Mouse (Mus musculus): ENCODE results near the gene Bms1.

The Bms1 gene

DNA sequence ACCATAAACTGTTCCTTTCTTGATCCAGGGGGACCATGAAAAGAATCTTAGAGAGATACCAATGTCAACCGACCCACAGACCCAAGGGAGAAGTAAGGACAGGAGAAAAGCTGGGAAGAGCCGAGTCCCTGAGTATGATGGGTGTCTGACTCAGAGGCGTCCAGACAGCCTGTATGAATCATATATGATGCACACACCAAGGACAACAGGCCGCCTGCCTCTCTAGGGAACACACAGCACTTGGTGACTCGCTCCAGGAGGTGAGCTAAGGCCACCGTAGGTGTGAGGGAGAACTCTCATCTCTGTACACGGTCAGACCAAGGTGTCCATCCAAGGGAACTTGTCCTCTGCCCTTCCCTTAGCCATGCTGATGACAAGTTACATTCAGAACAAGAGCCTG lies 51.8 kb downstream of the Bms1 start:
- no peak for DNase-seq (ENCODE audit: low read depth in 1 of 2, low spot score in 2 of 2)

DNA sequence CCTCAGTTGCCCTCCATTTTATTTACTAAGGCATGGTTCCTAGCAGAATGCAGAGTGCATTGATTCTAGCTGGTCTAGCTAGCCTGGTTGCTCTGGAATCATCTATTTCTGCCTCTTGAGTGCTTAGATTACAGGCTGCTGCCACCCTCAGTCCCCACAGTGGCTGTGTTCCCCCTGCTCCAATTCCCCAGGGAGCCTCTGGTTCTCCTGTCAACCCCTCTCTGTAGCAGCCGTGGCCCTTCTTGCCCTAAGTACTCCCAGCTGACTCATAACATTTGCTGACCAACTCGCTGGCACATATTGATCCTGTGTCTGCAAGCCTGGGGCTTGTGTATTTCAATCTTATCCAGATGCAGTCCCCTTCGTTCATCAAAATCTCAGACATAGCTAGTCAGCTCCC lies 53.1 kb downstream of the Bms1 start:
- no peak for DNase-seq (ENCODE audit: low read depth in 1 of 2, low spot score in 2 of 2)

DNA sequence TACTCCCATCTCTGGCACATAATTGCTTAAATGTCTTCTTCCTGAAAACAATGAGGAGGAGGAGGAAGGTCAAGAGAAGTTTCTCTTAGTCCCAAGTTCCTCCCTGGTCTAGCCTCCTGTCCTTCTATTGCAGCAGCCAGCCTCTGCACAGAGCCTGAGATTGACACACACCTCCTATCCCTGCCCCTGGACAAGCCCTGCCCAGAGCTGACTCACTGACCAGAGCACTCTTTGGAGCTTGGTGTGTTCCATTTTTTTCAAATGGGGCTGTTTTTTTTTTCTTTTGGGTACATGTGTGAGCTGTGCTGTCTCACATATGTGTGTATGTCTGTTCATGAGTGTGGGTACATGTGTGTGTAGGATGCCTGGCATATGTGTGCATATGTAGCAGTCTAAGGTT lies 53.5 kb downstream of the Bms1 start:
- DNase-seq (ENCODE audit: low read depth in 1 of 2, low spot score in 2 of 2): no peak

- DNase-seq (ENCODE audit: low read depth in 1 of 2, low spot score in 2 of 2): no peak
Measured at GRCm38 (mm10) chr6:118350342-118350741, 68.9 kb downstream of the Bms1 start.

GRCm38 (mm10) chr6:118348186-118348585 lies 71.1 kb downstream of the Bms1 start:
- DNase-seq (ENCODE audit: low read depth in 1 of 2, low spot score in 2 of 2): no peak

DNA sequence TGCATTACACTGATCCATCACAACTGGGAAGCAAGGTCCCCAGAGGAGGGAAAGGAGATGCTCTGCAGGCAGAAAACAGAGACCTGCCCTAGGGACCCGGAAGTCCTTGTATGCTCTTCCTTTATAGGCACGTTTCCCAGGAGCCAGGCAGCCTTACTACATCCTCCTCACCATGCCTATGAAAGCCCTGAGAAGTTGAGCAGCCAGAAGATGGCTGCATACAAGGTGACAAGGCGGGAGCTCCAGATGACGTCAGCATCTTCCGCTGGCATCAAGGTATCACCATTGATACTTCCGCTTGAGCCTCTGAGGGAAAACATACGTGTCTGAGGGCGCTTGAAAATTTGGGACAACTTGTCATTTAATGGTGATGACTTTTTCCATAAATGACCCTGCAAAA lies 72.0 kb downstream of the Bms1 start:
- DNase-seq (ENCODE audit: low read depth in 1 of 2, low spot score in 2 of 2): no peak

DNA sequence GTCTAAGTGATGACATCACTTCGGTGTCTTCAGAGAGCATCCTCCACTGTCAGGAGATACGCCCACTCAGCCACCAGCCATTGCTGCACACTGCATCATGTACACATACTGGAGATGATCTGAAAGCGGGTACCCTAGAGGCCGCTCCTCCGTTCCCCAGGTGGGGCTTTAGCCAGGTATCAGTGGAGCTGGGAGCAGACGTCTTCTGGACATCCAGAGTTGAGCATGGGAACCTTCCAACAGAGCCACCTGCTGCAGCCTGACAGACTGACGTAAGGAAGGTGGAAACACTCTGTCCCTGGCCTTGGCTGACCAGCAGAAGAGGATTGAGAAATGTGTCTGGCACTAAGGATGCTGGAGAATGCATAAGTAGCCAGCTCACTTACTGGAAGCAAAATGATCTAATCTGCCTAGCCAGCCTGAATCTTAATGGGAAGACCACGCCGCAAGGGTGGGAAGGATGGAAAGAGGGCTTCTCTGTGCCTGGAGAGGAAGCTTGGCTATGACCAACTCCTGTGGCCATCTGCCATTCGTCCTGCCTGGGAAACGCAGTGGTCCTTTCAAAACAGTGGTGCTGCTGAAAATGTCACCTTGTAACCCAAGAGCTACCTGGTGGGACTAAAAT lies 77.3 kb downstream of the Bms1 start:
- DNase-seq (ENCODE audit: low read depth in 1 of 2, low spot score in 2 of 2): no peak

DNA sequence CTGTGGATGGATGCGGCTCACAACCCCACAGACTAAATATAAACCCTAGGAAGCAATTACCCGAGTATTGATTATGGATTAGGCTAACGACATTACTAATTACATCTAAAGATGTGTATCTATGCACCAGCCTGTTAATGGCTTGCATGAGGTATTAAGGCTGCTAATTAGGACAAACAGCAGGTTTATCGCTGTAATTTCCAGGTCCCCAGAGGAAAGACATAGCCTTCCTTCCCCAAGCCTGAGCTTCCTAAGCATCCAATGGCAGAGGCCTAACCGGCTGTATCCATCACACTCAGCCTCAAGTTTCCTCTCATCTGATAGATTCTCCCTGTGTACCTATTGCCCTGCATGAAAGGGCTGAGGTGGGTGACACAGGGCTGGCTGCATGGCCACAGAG lies 81.6 kb downstream of the Bms1 start:
- DNase-seq (ENCODE audit: low read depth in 1 of 2, low spot score in 2 of 2): no peak

- DNase-seq (ENCODE audit: low read depth in 1 of 2, low spot score in 2 of 2): no peak
Measured at GRCm38 (mm10) chr6:118336541-118337480, 82.5 kb downstream of the Bms1 start.

DNA sequence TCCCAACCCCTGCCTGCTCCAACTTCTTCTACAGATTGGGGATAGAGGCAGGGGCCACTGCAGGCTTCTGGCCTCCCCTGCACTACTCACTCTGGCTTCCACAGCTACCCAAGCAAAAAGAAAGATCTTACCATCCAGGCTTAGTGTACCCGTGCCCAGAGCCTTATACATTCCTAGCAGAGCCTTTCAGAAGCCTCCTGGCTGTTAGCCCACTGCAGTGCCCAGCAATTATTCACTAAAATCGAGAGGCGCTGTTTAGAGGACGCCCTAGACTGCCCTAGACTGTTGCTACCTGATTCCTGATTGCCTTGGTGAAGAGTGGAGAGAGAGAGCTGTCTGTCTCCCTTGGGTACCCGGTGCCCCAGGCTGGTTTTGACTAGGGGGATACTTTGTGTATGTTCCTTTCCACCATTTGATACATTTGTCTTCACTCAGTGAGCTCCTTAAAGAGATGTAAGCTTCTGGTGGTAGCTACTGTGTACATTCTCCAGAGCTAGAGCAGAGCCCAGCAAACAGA lies 83.3 kb downstream of the Bms1 start:
- no peak for DNase-seq (ENCODE audit: low read depth in 1 of 2, low spot score in 2 of 2)

GRCm38 (mm10) chr6:118333861-118334260 lies 85.4 kb downstream of the Bms1 start:
- DNase-seq (ENCODE audit: low read depth in 1 of 2, low spot score in 2 of 2): no peak

Data from monocyte, adult 2 months (primary cell).